ENCODE assay signal across 15 mouse cellular contexts in the genomic region with DNA sequence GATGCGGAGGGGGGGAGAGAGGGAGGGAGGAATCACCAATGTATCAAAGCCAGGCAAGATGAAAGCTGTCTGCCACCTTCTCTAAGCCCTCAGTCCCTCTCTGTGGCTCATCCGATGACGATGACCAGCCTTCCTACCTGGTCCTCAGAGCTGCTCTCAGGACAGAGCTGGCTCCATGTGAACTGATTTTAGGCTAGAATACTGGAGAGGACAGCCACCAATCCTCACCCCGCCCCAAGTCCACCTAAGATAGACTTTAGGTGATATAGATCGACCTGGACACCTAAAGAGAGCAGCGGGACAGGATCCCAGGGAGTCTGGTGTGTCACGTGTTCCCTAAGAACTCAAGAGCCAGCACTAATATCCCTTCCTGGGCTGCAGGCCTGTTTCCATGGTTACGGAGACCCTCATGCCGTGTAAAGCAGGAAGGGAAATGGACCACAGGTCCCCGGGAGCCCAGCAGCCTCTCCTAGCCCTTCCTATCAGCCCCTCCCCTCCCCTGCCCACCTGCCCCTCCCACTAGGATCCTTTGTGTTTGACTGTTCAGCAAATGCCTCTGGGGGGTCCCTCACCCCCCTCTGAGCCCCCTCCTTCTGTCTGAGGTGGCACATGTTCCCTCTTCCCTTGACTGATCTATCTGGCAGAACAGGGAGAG. TPM values are rescaled to one million over a fixed set of nuclear protein-coding genes. Genes with fewer than 3 reads are reported as not detected.
A peak's percentile ranks its signal among the peaks of the same experiment; 100 is the strongest.
DNase-seq lines count a peak whose midpoint lies in the region; ATAC-seq and TF ChIP-seq lines count a peak whose summit lies in the region.
"Had no signal": no experiment of that assay in that cellular context is flagged by ENCODE, and none has a peak within 500 bp of the region (broad histone marks: within the 10 kb centered on the region; RNA-seq: fewer than 3 reads in every experiment).

No protein-coding gene starts in this region.

- peak; percentile 70 for ATAC-seq in neural tube, embryonic 11.5 days (ENCODE audit: insufficient read depth, low FRiP score, low TSS enrichment)

- no peaks in the 10 kb centered on the region for H3K27me3 ChIP-seq in neural tube, embryonic 11.5 days (ENCODE audit: control insufficient read depth, insufficient read depth, low read length)
- peaks cover 42% of the 10 kb centered on the region for H3K27me3 ChIP-seq in hindbrain, embryonic 10.5 days (ENCODE audit: insufficient read depth, poor library complexity, severe bottlenecking)
- no peaks in the 10 kb centered on the region for H3K27me3 ChIP-seq in kidney, adult 2 months (replicated peaks; ENCODE audit: control insufficient read depth, insufficient read depth, low read length)

- no peak for TF ChIP-seq CTCF in kidney, adult 2 months (conservative IDR thresholded peaks at IDR 0.05; ENCODE audit: insufficient read depth, insufficient read length, low read depth, low read length)

- WGBS in neural tube, embryonic 11.5 days = 57% methylated on average over 10 of the region's 10 CpGs
- 57% methylated on average over 10 of the region's 10 CpGs for WGBS in hindbrain, embryonic 10.5 days
- 81% methylated on average over 10 of the region's 10 CpGs for WGBS in kidney, adult 2 months

- H3K9me3 ChIP-seq in neural tube, embryonic 11.5 days (ENCODE audit: control insufficient read depth, low read length) = no peaks in the 10 kb centered on the region
- H3K9me3 ChIP-seq in hindbrain, embryonic 10.5 days = no peaks in the 10 kb centered on the region

- peak overlapping the region; percentile 65 for H3K27ac ChIP-seq in neural tube, embryonic 11.5 days (ENCODE audit: low read depth, low read length)
- H3K27ac ChIP-seq in hindbrain, embryonic 10.5 days = peak overlapping the region; percentile 41; the same call in 1 of the 2 replicates
- H3K27ac ChIP-seq in kidney, adult 2 months (ENCODE audit: insufficient read depth, low read depth, low read length) = no peak overlapping the region
- H3K27ac ChIP-seq: gastrocnemius, adult 2 months; kidney, postnatal 0 days had no signal

- H3K9ac ChIP-seq in neural tube, embryonic 11.5 days (ENCODE audit: low read length) = no peak overlapping the region

- TF ChIP-seq POLR2A in kidney, adult 2 months (IDR thresholded peaks at IDR 0.05; ENCODE audit: low read depth, low read length) = no peak

- no peaks in the 10 kb centered on the region for H3K36me3 ChIP-seq in neural tube, embryonic 11.5 days (ENCODE audit: control insufficient read depth, insufficient read depth, low read length)
- H3K36me3 ChIP-seq in hindbrain, embryonic 10.5 days = no peaks in the 10 kb centered on the region
- no peaks in the 10 kb centered on the region for H3K36me3 ChIP-seq in kidney, adult 2 months (ENCODE audit: control insufficient read depth, insufficient read depth, low read length)

- intact Hi-C loops in heart, postnatal 14 days (cut with DNase I) = no loop called here

- peaks cover 11% of the 10 kb centered on the region for H3K4me1 ChIP-seq in neural tube, embryonic 11.5 days (ENCODE audit: control insufficient read depth, insufficient read depth, low read length)
- H3K4me1 ChIP-seq in hindbrain, embryonic 10.5 days (replicated peaks) = peaks cover 25% of the 10 kb centered on the region
- H3K4me1 ChIP-seq in kidney, adult 2 months (ENCODE audit: control insufficient read depth, insufficient read depth, low read length) = no peaks in the 10 kb centered on the region

- no peak overlapping the region for H3K4me3 ChIP-seq in neural tube, embryonic 11.5 days (ENCODE audit: low read depth, low read length)
- no peak overlapping the region for H3K4me3 ChIP-seq in hindbrain, embryonic 10.5 days
- no peak overlapping the region for H3K4me3 ChIP-seq in kidney, adult 2 months (ENCODE audit: insufficient read depth, low read depth, low read length)
- H3K4me3 ChIP-seq: gastrocnemius, adult 2 months; left cerebral cortex, adult 2 months had no signal

- DNase-seq in neural tube, embryonic 11.5 days (ENCODE audit: low spot score) = peak; percentile 69
- no peak for DNase-seq in neural tube, embryonic 10.5 days (ENCODE audit: extremely low spot score, low spot score)
- DNase-seq in hindbrain, embryonic 10.5 days (ENCODE audit: low spot score) = no peak
- peak; percentile 54 for DNase-seq in mesoderm, embryonic 11.5 days (ENCODE audit: low read depth, low spot score)
- peak; percentile 82 for DNase-seq in retina, postnatal 1 day
- DNase-seq in heart, postnatal 14 days = no peak
- DNase-seq in kidney, adult 2 months = no peak
- DNase-seq in adrenal gland, postnatal 4 days (ENCODE audit: low spot score in 2 of 2) = no peak
- DNase-seq: adrenal gland, postnatal 36 days; gastrocnemius, adult 2 months; heart, postnatal 10 days; lung, adult 18-20 months had no signal

- H3K4me2 ChIP-seq in neural tube, embryonic 11.5 days (ENCODE audit: low read depth) = no peak overlapping the region

RNA-seq across cellular contexts. Expression of gene Neurog3, which starts 33.0 kb away (rescaled TPM):
- polyA plus RNA-seq in neural tube, embryonic 11.5 days (2014; fragmentation: Nextera tagmentation; extraction: Ambion mirVana) = 11.2 and 14.7 TPM in 2 replicates
- 2.1 and 3.5 TPM in 2 replicates for polyA plus RNA-seq in hindbrain, embryonic 10.5 days (2016; fragmentation: Nextera tagmentation; extraction: Ambion mirVana)
- not detected for total RNA-seq in heart, postnatal 14 days (2021)
- polyA plus RNA-seq in kidney, adult 2 months (2012; rRNA removed) = not detected in 2 replicates
- total RNA-seq in adrenal gland, postnatal 4 days (2021) = not detected
- total RNA-seq: adrenal gland, postnatal 36 days; gastrocnemius, adult 2 months; heart, postnatal 10 days; left cerebral cortex, adult 2 months; monocyte, adult 5-6 weeks had no signal
- polyA plus RNA-seq: kidney, postnatal 0 days had no signal

RNA-seq across cellular contexts. Expression of gene Fam241b, which starts 43.8 kb away (rescaled TPM):
- 9.5 and 10.9 TPM in 2 replicates for polyA plus RNA-seq in neural tube, embryonic 11.5 days (2014; fragmentation: Nextera tagmentation; extraction: Ambion mirVana)
- polyA plus RNA-seq in hindbrain, embryonic 10.5 days (2016; fragmentation: Nextera tagmentation; extraction: Ambion mirVana) = 22.7 and 23.0 TPM in 2 replicates
- 1 to 10 TPM in 1 of 2 experiments, under 1 TPM in 1; 0.93 to 1.1 TPM for total RNA-seq in heart, postnatal 14 days (2021)
- polyA plus RNA-seq in kidney, adult 2 months (2012; rRNA removed) = 9.6 and 10.3 TPM in 2 replicates
- 1 to 10 TPM; 5.2 to 6.0 TPM for total RNA-seq in adrenal gland, postnatal 4 days (2021)

Comparison
In these comparisons a context has a peak if more than half of its experiments do, and no peak if none do; other contexts are left out.
1. DNase-seq: peak in neural tube, embryonic 11.5 days (single experiment), mesoderm, embryonic 11.5 days (single experiment) and retina, postnatal 1 day (single experiment); none in neural tube, embryonic 10.5 days (single experiment), hindbrain, embryonic 10.5 days (single experiment), heart, postnatal 14 days (0 of 2), kidney, adult 2 months (single experiment) and adrenal gland, postnatal 4 days (0 of 2).